Mouse (Mus musculus): ENCODE results near the gene Foxe3. TPM values are rescaled to one million over a fixed set of nuclear protein-coding genes. Genes with fewer than 3 reads are reported as not detected.

Foxe3 gene
- polyA plus RNA-seq, 1 experiment from 2014 or later = not detected

DNA sequence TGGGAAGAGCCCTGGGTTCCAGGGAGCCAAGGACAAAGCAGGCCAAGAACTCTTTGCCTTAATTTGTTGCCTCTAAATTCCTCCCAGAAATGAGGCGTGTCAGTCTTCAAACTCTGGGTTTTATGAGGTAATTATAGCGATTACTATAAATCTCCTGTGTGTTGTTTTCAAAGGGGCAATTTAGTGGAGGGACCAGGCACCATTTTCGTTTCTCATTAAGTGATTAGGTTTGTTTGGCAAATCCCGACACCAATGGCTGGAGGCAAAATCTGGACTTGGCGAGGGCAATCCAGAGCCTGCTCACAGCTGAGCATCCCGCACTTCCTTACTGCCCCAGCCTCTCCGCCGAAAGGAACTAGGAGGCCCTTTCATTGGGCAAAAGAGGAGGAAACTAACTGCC lies 16.8 kb upstream of the Foxe3 start:
- no peaks in the 10 kb centered on the region for H3K9me3 ChIP-seq
- H3K4me2 ChIP-seq (replicated peaks) = no peak overlapping the region
- ATAC-seq (replicated peaks) = no peak
- H3K4me3 ChIP-seq = no peak overlapping the region
- no peaks in the 10 kb centered on the region for H3K36me3 ChIP-seq
- peaks cover 6% of the 10 kb centered on the region; the same call in 1 of the 2 replicates for H3K4me1 ChIP-seq
- peaks cover 14% of the 10 kb centered on the region; the same call in 1 of the 2 replicates for H3K27me3 ChIP-seq
- 27% methylated on average over 8 of the region's 8 CpGs for WGBS
- H3K9ac ChIP-seq (replicated peaks) = no peak overlapping the region
- H3K27ac ChIP-seq (replicated peaks) = no peak overlapping the region

DNA sequence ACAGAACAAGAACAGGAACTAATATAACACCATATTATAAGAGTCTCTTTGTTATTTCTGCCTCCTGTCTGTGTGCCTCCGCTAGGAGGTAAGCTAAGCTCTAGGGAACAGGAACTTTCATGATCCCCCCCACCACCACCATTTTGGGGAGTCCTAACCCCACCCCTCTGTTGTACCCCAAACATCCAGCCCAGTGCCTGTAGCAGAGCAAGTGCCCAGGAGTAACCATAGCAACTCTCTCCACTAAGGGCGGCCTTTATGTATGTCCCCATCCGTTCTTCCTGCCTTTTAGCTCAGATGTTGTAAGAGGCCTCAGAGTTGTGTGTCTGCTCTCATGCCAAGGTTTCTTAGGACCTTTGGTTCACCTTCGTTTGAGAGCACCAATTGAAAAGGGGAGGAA lies 16.3 kb upstream of the Foxe3 start:
- Histone ChIP-seq H3K36me3 (no peaks in the 10 kb centered on the region), H3K4me1 (peaks cover 6% of the 10 kb centered on the region; the same call in 1 of the 2 replicates), H3K27me3 (peaks cover 14% of the 10 kb centered on the region; the same call in 1 of the 2 replicates), H3K27ac (replicated peaks) (no peak overlapping the region), H3K9me3 (no peaks in the 10 kb centered on the region), H3K4me2 (replicated peaks) (no peak overlapping the region), H3K4me3 (no peak overlapping the region), H3K9ac (replicated peaks) (no peak overlapping the region)
- 35% methylated on average over 4 of the region's 4 CpGs for WGBS
- ATAC-seq (replicated peaks) = no peak

DNA sequence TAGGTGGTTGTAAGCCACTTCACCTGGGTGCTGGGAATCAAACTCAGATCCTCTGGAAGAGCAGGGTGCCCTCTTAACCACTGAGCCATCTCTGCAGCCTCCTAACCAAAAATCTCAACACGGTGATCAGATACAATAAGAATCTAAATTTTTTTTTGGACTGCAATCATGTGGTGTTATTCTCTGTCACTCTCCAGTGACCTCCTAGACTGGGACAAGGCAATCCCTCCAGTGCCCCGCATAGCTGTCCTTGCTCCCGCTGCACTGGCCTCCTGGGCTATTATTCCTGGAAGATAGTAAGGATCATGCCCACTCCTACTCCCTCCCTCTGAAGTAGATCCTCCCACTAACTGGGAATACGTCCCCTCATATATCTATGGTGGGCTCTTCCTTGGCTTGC lies 15.5 kb upstream of the Foxe3 start:
- no peak overlapping the region for H3K4me3 ChIP-seq
- ATAC-seq (replicated peaks) = no peak
- no peak overlapping the region for H3K27ac ChIP-seq (replicated peaks)
- 86% methylated on average over 4 of the region's 4 CpGs for WGBS
- peaks cover 6% of the 10 kb centered on the region; the same call in 1 of the 2 replicates for H3K4me1 ChIP-seq
- no peaks in the 10 kb centered on the region for H3K9me3 ChIP-seq
- peaks cover 12% of the 10 kb centered on the region; the same call in 1 of the 2 replicates for H3K27me3 ChIP-seq
- no peak overlapping the region for H3K9ac ChIP-seq (replicated peaks)
- no peak overlapping the region for H3K4me2 ChIP-seq (replicated peaks)
- H3K36me3 ChIP-seq = no peaks in the 10 kb centered on the region

DNA sequence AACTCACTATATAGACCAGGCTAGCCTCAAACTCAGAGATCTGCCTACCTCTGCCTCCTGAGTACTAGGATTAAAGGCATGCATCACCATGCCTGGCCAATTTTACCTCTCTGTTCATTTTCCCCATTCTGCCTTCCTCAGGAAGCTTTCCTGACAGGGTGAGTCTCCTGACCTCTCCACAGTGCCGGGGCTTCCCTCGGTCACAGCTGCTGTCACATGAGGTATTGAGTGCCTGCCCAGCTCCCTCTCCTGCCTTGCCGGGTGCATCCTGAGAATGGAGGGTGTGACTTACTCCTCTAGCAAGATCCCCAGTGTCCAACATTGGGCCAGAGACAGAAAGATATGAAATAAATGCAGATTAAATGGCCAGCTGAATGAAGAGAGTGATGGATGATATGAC lies 12.4 kb upstream of the Foxe3 start:
- Histone ChIP-seq H3K4me3 (no peak overlapping the region), H3K27me3 (peaks cover 9% of the 10 kb centered on the region; the same call in 1 of the 2 replicates), H3K4me1 (0 out of 2 replicates have a peak, but pooled peaks cover 3% of the 10 kb centered on the region), H3K9me3 (no peaks in the 10 kb centered on the region), H3K4me2 (replicated peaks) (no peak overlapping the region), H3K9ac (replicated peaks) (no peak overlapping the region), H3K36me3 (no peaks in the 10 kb centered on the region), H3K27ac (replicated peaks) (no peak overlapping the region)
- ATAC-seq (replicated peaks) = no peak
- WGBS = 70% methylated on average over 3 of the region's 3 CpGs

DNA sequence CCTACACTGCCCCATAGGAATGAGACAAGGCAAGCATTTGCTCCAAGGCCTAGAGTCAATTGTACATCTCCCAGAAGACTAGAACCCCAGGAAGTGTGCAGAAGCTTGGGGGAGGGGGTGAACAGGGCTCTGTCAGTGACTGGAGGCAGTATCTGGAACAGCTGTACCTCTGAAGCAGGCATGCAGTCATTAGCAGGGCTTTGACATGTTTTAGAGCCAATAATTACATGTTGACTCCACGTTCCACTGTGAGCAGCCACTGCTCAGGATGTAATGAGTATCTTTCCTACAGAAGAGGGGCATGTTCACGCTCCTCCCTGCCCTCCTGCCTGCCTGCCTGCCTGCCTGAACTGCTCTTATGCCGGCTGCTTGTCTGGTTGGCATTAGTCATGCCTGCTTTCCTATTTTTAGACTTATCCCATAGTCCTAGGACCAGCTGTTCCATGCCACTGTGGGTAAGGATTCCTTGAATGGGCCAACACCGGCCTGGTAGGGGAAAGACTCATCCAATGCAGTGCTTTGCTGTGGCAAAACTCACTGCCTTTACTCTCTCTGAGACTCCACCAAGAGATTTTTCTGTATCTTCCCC lies 11.7 kb upstream of the Foxe3 start:
- Histone ChIP-seq H3K4me2 (replicated peaks) (no peak overlapping the region), H3K27me3 (peaks cover 8% of the 10 kb centered on the region; the same call in 1 of the 2 replicates), H3K9ac (replicated peaks) (no peak overlapping the region), H3K27ac (replicated peaks) (no peak overlapping the region), H3K4me3 (no peak overlapping the region), H3K4me1 (0 out of 2 replicates have a peak, but pooled peaks cover 3% of the 10 kb centered on the region), H3K36me3 (no peaks in the 10 kb centered on the region), H3K9me3 (no peaks in the 10 kb centered on the region)
- no peak for ATAC-seq (replicated peaks)
- 57% methylated on average over 4 of the region's 4 CpGs for WGBS

DNA sequence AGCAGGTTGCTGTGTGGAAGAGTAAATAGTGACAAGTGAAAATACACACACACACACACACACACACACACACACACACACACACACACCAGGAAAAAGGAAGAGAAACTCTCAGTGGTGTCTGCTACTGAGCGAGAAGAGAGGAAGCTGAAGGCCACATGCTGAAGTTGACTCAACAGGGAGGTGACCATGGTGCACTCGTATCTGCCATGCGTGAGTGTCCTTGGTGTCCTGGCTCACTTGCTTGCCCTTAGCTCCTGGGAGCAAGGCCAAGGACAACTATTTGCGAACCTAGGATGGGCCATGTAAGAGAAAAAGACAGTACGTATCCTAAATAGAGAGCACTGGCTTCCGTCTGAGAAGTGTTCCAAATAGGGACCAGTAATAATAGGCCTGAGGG lies 8.4 kb upstream of the Foxe3 start:
- H3K4me2 ChIP-seq (replicated peaks) = no peak overlapping the region
- no peak overlapping the region for H3K27ac ChIP-seq (replicated peaks)
- no peaks in the 10 kb centered on the region for H3K36me3 ChIP-seq
- WGBS = 91% methylated on average over 6 of the region's 6 CpGs
- no peak for ATAC-seq (replicated peaks)
- no peaks in the 10 kb centered on the region for H3K4me1 ChIP-seq
- H3K4me3 ChIP-seq = no peak overlapping the region
- peaks cover 11% of the 10 kb centered on the region; the same call in 1 of the 2 replicates for H3K27me3 ChIP-seq
- no peak overlapping the region for H3K9ac ChIP-seq (replicated peaks)
- no peaks in the 10 kb centered on the region for H3K9me3 ChIP-seq

DNA sequence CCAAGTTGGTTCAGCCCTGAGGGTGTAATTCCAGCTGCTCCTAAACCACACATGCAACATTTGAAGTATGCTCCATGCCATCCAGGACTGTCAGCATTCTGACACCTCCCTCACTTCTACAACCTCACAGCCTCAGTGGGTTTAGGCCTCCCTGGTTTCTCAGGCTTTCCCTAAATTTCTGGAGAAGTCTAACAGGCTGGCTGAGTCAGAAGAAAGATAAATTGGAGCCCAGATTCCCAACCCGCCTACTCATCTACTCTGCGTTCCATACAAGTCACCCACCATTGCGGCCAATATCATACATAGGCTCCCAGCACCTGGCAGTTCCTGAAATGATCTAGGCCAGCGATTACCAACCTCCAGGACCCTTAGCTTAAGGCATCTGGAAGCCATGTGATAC lies 6.9 kb upstream of the Foxe3 start:
- 93% methylated on average over 4 of the region's 4 CpGs for WGBS
- H3K27me3 ChIP-seq = peaks cover 22% of the 10 kb centered on the region
- no peak for ATAC-seq (replicated peaks)

DNA sequence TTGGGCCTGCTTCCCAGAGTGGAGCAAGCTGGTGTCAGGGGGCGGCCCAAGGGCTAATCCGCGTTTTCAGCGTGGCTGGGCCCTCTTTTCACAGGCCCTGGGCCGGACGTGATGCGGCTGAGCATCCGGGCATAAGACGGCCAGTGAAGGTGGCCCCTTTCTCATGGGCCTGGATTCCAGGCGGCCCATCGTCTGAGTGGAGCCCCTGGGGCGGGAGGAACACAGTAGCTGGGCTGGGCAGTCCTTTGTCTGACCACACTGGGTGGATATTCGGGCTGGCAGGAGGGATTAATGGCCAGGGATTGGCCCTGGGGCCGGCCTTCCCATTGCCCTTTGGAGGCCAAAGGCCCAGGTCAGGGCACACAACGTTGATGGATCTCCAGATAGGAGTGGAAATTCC lies 3.3 kb upstream of the Foxe3 start:
- Histone ChIP-seq H3K4me1 (peaks cover 12% of the 10 kb centered on the region), H3K9ac (replicated peaks) (no peak overlapping the region), H3K4me2 (replicated peaks) (no peak overlapping the region), H3K27ac (replicated peaks) (no peak overlapping the region), H3K27me3 (peaks cover 52% of the 10 kb centered on the region), H3K9me3 (no peaks in the 10 kb centered on the region), H3K36me3 (no peaks in the 10 kb centered on the region), H3K4me3 (no peak overlapping the region)
- 8% methylated on average over 15 of the region's 15 CpGs for WGBS
- peak; percentile 17; the same call in 1 of the 2 replicates for ATAC-seq (replicated peaks)

More for the DNA sequence above, 6.9 kb upstream of the Foxe3 start:
- Histone ChIP-seq H3K4me3 (no peak overlapping the region), H3K4me2 (replicated peaks) (no peak overlapping the region), H3K36me3 (no peaks in the 10 kb centered on the region), H3K4me1 (no peaks in the 10 kb centered on the region), H3K9ac (replicated peaks) (no peak overlapping the region), H3K27ac (replicated peaks) (no peak overlapping the region), H3K9me3 (no peaks in the 10 kb centered on the region)

DNA sequence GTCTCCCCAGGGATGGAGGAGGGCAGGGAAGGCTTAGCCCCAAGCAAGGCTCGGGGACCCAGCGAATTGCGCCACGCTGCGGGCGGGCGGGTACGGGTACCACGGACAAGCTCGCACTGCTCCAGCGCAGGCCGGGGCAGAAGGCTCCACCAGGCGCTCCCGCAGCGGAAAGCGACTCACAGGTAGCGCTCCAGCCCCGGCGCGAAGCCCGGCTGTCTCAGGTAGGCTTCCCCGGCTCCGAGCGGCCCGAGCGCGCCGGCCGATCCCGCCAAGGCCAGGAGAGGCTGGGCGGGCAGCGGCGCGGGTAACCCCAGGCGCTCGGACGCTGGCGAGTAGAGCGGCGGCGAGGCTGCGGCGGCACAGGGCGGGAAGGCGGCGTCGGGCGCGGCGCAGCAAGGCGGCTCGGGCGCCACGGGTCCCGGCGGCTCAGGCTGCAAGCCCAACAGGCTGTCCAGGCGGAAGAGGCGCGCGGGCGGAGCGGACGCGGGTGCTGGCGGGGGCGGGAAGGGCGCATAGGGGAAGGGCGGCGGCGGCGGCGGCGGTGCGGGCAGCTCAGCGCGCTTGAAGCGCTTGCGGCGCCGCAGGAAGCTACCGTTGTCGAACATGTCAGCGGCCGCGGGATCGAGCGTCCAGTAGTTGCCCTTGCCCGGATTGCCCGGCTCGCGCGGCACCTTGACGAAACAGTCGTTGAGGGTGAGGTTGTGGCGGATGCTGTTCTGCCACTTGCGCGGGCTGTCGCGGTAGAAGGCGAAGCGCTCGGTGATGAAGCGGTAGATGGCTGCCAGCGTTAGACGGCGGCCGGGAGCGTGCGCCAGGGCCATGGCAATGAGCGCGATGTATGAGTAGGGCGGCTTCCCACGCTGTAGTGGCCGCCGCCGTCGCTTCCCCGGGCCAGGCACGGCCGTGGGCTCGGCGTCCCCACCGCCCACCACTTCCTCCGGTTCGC lies 569 bp downstream of the Foxe3 start:
- Histone ChIP-seq H3K27ac (replicated peaks) (no peak overlapping the region), H3K36me3 (no peaks in the 10 kb centered on the region), H3K4me1 (peaks cover 12% of the 10 kb centered on the region), H3K4me3 (peak overlapping the region; percentile 35), H3K27me3 (peaks cover 80% of the 10 kb centered on the region), H3K9ac (replicated peaks) (no peak overlapping the region), H3K9me3 (no peaks in the 10 kb centered on the region), H3K4me2 (replicated peaks) (peak overlapping the region; percentile 47)
- whole genome bisulfite sequencing = under 1% methylated on average over 111 of the region's 125 CpGs
- ATAC-seq (replicated peaks) = 0 out of 2 replicates have a peak, but pooled peaks have one; percentile 54

DNA sequence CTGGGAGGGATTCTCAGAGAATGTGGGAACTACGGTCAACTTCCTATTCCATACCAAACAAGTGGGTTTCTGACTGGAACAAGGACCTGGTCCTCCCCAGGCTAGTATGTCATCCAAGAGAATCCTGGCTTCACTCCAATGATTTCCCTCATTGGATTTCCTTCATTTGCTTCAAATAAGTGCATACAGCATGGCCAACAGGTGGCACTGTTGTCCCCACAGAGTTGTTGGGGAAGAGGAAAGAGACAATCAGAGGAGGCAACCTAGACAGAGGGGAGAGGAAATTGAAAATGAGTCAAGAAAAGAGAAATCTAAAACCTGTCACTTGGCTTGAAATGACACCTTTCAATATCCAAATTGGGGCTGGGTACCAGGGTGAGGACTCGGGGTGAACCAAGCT lies 8.7 kb downstream of the Foxe3 start:
- WGBS = 53% methylated on average over 2 of the region's 2 CpGs
- no peaks in the 10 kb centered on the region for H3K4me1 ChIP-seq
- H3K27ac ChIP-seq (replicated peaks) = no peak overlapping the region
- no peaks in the 10 kb centered on the region for H3K36me3 ChIP-seq
- H3K9me3 ChIP-seq = no peaks in the 10 kb centered on the region
- H3K4me2 ChIP-seq (replicated peaks) = no peak overlapping the region
- no peak overlapping the region for H3K4me3 ChIP-seq
- peaks cover 89% of the 10 kb centered on the region for H3K27me3 ChIP-seq
- ATAC-seq (replicated peaks) = no peak
- no peak overlapping the region for H3K9ac ChIP-seq (replicated peaks)

DNA sequence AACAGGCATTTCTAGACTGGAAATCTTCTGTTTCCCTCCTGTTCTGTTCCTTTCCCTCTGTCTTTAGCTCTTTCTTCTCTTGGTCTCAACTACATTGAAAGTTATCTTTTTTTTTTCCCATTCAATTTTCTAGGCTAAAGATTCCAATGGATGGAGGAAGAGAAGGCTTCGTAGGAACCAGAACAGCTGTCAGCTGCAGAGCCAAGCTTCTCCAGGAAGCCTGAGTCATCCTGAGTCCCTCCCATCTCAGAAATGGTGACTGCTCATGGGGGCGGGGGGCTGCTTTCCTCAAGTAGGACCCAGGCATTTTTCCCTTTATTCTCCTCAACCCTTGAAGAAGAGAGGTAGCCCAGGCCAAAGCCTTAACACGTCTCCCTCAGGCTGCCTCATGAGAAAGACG lies 9.8 kb downstream of the Foxe3 start:
- Histone ChIP-seq H3K4me3 (no peak overlapping the region), H3K27me3 (peaks cover 89% of the 10 kb centered on the region), H3K27ac (replicated peaks) (no peak overlapping the region), H3K36me3 (no peaks in the 10 kb centered on the region), H3K4me2 (replicated peaks) (no peak overlapping the region), H3K9ac (replicated peaks) (no peak overlapping the region), H3K9me3 (no peaks in the 10 kb centered on the region), H3K4me1 (no peaks in the 10 kb centered on the region)
- ATAC-seq (replicated peaks) = no peak
- 31% methylated on average over 4 of the region's 4 CpGs for WGBS

DNA sequence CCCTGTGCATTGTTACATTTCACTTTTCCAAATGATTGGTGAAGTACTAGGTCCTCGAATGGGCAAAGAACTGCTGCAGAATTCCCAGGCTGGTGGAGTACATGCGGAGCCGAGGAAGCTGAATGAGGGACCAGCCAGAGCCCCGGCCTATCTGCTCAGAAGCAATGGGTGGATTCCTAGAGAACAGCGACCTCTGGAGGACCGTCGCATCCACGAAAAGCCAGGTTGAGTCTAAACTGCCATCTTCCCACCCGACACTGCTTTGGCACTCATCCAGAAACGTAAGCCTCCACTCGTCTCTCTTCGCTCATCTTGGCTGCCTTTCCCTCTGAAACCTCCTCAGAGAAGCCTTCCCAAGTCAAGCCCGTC lies 12.2 kb downstream of the Foxe3 start:
- Histone ChIP-seq H3K27ac (replicated peaks) (no peak overlapping the region), H3K4me1 (peaks cover 10% of the 10 kb centered on the region), H3K9me3 (no peaks in the 10 kb centered on the region), H3K4me2 (replicated peaks) (no peak overlapping the region), H3K4me3 (no peak overlapping the region), H3K36me3 (no peaks in the 10 kb centered on the region), H3K27me3 (peaks cover 95% of the 10 kb centered on the region), H3K9ac (replicated peaks) (no peak overlapping the region)
- no peak for ATAC-seq (replicated peaks)
- WGBS = under 1% methylated on average over 13 of the region's 13 CpGs

All from forebrain, embryonic 15.5 days (tissue).